Mouse (Mus musculus) bone marrow macrophage, adult 2 months (primary cell): ENCODE data around the gene Myl9.

Experiments
- CTCF ChIP-seq: IDR thresholded peaks from 2 replicates; pipeline ENCODE4 v1.5.1; 2012; ENCODE audit warnings: low read depth, mild to moderate bottlenecking, low read length, moderate library complexity
- POLR2A ChIP-seq: IDR thresholded peaks from 2 replicates; pipeline ENCODE4 v1.6.1; 2012; ENCODE audit warnings: mild to moderate bottlenecking, low read depth, low read length, borderline replicate concordance

GRCm38 (mm10) chr2:156779036-156779435 lies 3.8 kb downstream of the Myl9 start:
- TF ChIP-seq CTCF: no peak
- no peak for TF ChIP-seq POLR2A
